Mouse (Mus musculus) bone marrow, adult 2 months (tissue): ENCODE results near the gene Otp.

ENCODE experiments used
- CTCF ChIP-seq: fragments of 200-500 bp; IDR thresholded peaks from 2 replicates; pipeline ENCODE4 v1.5.1; 2011; ENCODE audit warnings: low read length, control low read depth; ENCODE audit not compliant: control insufficient read depth, insufficient read depth
- POLR2A ChIP-seq: fragments of 200-500 bp; IDR thresholded peaks from 2 replicates; pipeline ENCODE4 v1.6.1; 2011; ENCODE audit warnings: low read depth, mild to moderate bottlenecking, control low read depth, low read length, borderline replicate concordance; ENCODE audit not compliant: control insufficient read depth

DNA sequence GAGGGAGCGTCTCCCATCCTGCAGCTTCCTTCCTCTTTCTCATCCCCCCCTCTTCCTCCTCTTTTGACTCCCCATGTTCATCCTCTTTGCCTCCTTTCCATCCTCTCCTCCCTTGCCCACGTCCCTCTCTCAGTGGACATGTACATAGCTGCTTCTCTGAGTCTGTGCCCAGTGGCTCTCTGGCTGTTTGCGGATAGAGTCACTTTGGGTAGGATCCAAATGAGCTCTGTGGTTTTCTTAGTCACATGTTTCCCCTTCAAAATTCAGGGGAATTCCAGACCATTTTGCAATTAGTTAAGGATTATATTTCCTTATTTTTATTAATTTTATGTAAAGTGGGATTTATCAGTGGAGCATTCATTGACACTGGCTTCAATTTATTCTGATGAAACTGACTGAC lies 52.7 kb downstream of the Otp start:
- TF ChIP-seq POLR2A (no peak), CTCF (no peak)
